Mouse (Mus musculus): ENCODE measurements around the gene Ralbp1.

The Ralbp1 gene

DNA sequence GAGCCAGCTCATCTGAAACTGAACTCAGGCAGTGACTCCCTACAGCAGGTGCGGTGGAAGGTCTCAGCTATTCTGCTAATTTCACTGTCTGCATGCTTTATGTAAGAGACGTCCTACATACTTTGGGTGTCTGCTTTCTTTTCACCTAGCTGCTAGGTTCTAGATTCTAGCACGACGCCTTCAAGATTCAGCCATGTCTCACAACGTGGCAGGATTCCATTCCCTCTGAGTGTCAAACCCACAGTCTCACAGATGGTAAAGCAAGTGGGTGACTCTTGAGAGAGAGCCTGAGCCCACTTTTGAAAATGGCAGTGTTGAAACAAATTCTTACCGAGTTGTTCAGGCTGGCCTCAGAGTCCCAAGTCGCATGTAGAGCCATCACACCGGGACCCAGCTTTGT, 18.2 kb upstream of the Ralbp1 start:
- in situ Hi-C loops (cut with MboI; ENCODE audit: low pct_unique_long_range_greater_than_20kb in 1 of 2, low sequenced_read_pairs in 2 of 2, unreplicated experiment in 1 of 2): no loop called here

DNA sequence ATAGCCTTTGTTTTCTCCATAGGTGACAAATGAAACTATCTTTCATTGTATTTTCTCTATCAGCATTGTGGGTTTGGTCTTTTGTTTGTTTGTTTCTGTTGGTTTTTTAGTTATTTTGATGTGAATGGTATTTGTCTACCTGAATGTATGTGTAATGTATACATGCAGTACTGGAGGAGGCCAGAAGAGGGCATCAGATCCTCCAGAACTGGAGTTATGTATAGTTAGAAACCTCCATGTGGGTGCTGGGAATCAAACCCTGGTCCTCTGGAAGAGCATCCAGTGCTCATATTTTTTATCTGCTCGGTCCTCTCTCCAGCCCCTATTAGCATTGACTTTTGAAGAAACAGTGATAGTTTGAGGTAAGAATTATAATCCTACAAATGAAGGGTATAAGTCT, 17.4 kb upstream of the Ralbp1 start:
- in situ Hi-C loops (cut with MboI; ENCODE audit: low pct_unique_long_range_greater_than_20kb in 1 of 2, low sequenced_read_pairs in 2 of 2, unreplicated experiment in 1 of 2): no loop called here

DNA sequence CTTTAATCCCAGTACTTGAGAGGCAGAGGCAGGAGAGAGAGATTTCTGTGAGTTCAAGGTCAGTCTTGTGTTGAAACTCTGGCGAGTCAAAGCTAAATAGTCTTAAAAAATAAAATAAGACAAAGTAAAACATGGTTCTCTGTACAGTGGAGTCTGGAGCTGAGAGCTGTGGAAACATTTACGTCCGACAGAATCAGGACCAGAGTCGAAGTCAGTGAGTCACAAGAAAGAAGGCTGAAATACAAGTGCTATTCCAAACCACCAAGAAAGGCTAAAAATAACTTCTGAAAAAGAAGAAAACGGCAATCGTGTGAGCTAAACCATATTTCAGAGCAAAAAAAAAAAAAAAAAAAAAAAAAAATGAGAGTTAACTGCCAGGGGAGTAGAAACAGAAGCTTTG, 16.7 kb upstream of the Ralbp1 start:
- in situ Hi-C loops (cut with MboI; ENCODE audit: low pct_unique_long_range_greater_than_20kb in 1 of 2, low sequenced_read_pairs in 2 of 2, unreplicated experiment in 1 of 2): no loop called here

DNA sequence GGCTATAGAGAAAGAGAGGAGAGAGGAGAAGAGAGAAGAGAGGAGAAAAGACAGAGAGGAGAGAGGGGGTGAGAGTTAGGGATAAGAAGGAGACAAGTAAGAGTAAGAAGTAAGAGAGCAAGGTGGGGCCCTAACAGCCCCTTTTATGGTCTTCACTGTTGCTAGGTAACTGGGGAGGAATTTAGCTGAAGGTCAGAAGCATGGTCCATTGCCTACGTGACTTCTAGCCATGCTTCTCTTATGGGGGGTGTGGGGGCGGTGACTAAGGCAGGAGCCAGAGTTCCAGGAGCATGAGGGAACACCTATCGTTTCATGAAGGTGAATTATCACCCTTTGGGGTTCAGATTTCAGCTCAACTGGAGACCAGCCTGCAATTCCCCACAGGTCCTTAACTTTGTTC, 10.4 kb upstream of the Ralbp1 start:
- in situ Hi-C loops (cut with MboI; ENCODE audit: low pct_unique_long_range_greater_than_20kb in 1 of 2, low sequenced_read_pairs in 2 of 2, unreplicated experiment in 1 of 2): no loop called here

DNA sequence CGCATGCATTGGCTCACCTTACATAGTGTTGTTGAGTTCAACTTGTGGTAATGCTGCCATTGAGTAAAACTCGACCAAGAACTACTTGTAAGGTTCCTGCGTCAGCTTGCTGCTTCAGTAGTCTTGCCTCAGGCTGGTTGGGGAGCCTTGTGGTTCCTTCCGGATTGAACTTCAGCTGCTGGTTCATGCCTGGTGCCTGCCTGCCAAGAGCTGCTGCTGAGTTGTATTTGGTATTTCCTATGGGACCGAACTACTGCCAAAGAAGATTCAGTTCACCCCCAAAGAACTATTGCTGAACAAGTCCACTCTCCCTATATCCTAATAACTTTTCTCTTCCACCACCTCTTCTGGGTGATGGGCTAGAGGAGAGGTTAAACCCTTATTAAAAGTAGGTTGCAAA, 3.9 kb upstream of the Ralbp1 start:
- in situ Hi-C loops (cut with MboI; ENCODE audit: low pct_unique_long_range_greater_than_20kb in 1 of 2, low sequenced_read_pairs in 2 of 2, unreplicated experiment in 1 of 2): no loop called here

DNA sequence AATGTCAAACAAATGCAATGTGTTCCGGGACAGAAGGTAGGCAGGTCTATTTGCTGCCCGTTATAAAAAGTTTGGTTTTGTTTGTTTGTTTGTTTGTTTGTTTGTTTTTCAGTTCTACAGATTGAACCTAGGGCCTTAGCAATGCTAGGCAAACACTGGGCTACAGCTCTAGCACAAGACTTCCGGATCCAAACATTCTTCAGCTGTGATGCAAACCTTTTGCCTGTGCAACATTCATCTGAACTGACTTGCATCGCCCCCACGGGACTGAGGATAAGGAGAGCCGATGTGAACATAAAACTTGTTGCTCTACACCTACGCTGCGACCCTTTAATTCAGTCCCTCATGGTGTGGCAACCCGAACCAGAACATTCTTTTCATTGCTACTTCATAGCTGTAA, 973 bp upstream of the Ralbp1 start:
- in situ Hi-C loops (cut with MboI; ENCODE audit: low pct_unique_long_range_greater_than_20kb in 1 of 2, low sequenced_read_pairs in 2 of 2, unreplicated experiment in 1 of 2): no loop called here

DNA sequence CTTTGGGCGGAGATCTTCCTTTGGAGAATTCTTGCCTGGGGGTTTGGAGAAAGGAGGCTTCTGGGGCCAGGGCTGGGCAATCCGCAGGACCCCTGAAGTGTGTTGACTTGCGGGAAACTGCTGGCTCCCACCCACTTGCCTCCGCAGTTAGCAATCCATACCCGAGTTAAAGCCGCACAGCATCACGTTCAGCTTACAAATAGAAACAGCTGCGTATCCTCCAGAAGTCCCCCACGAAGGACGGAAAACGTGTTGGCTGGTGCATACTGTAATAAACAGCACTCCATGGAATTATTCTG, 251 bp downstream of the Ralbp1 start:
- in situ Hi-C loops (cut with MboI; ENCODE audit: low pct_unique_long_range_greater_than_20kb in 1 of 2, low sequenced_read_pairs in 2 of 2, unreplicated experiment in 1 of 2): no loop called here

DNA sequence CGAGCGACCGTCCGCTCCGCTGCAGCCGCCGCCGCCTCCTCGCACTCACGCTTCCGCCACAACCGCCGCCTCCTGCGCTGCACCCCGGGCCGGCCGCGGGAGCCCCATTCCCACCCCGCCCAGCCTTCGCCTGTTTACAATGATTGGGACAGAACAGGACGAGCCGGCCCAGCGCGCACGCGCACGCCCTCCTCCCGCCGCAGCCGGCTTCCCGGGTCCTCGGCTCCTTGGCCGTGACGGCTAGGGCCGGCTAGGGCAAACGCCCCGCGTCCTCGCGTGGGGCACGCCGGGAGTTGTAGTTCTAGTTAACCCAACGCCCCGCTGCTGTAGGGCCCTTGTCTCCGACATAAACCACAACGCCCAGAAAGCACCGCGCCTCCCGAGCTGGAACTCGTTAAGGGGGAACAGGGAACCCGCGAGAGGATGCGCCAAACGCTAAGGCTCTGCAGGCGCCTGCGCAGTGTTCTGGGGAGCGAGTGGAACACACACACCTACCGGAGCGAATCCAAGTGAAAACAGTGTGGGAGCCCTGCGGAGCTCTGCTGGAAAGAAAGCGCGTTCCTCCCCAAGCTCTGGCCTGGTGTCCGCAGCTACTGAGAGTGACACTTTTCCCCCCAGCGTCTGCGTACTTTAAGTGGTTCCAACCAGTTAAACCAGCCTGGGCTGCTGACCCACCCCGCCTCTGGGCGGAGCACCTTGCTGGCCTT, 754 bp downstream of the Ralbp1 start:
- in situ Hi-C loops (cut with MboI; ENCODE audit: low pct_unique_long_range_greater_than_20kb in 1 of 2, low sequenced_read_pairs in 2 of 2, unreplicated experiment in 1 of 2): no loop called here

DNA sequence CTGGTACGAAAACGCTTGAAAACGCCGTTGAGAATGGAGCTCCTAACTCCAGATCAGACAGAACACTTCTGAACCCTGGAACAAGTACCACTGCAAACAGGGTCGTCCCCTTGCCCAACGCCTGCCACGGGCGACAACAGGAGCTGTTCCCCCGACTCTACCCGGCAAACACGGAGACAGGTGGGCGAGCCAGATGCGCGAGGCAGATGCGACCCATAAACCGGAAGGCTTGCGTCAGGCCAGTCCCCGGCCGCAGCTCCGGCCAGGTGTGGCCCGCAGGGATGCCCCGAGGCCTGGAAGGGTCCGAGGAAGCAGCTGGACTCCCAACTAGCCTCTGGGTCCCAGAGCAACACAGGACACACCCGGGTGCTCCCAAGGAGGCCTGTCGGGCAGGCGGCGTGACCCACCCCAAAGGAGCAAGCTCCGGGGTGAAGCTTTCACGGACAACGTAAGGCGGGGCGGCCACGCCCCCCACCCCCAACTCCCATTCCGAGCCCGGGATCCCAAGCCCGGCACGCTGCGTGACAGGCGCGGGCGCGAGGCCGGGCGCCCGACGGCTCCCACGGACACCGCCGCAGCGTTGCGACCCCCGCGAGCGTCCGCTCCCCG, 1.4 kb downstream of the Ralbp1 start:
- in situ Hi-C loops (cut with MboI; ENCODE audit: low pct_unique_long_range_greater_than_20kb in 1 of 2, low sequenced_read_pairs in 2 of 2, unreplicated experiment in 1 of 2): no loop called here

DNA sequence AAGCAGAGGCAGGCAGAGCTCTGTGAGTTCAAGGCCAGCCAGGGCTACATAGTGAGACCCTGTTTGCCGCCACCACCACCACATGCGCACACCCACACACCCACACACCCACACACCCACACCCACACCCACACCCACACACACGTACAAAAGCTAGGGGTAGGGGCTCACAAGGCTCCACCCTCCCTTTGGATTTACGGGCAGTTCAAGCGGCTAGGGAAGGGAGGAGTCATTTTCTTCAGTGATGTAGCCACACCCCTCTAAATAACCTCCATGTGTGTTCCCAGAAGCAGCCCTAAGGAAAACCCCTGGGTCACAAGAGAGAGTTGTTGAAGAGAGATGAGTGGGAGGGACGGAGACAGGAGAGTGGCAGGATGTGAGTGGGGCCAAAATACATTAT, 8.6 kb downstream of the Ralbp1 start:
- in situ Hi-C loops (cut with MboI; ENCODE audit: low pct_unique_long_range_greater_than_20kb in 1 of 2, low sequenced_read_pairs in 2 of 2, unreplicated experiment in 1 of 2): no loop called here

DNA sequence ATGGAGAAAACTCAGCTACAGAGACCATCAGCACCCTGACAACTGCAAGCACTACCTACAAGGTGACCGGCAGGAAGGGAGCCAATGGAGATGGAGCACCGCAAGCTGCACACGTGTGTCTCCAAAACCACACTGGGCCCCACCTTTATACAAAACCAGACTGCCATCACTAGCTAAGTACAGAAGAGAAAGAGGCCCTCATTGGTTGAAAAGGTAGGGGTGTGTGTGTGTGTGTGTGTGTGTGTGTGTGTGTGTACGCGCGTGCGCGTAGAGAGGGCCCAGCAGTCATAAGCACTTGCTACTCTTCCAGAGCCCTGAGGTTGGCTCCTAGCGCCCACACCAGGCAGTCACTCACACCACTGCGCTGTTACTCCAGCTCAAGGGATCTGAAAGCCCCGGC, 11.8 kb downstream of the Ralbp1 start:
- in situ Hi-C loops (cut with MboI; ENCODE audit: low pct_unique_long_range_greater_than_20kb in 1 of 2, low sequenced_read_pairs in 2 of 2, unreplicated experiment in 1 of 2): no loop called here

DNA sequence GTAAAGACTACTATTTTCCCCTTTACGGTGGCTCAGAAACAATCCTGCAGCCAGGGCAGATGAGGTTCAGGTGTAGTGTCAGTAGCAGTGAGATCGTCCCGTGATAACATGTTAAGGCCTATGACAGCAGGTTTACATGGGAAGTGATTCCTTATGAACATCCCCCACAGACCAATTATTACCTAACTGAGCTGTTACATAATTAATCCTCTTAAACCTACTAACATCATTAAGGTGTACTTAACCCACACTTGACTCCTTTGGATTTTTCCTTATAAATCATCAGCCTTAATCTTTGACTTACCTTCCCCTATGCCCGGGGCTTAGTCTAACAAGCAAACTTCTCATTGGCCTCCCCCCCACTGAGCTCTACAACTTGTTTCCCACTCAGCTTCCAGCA, 12.4 kb downstream of the Ralbp1 start:
- in situ Hi-C loops (cut with MboI; ENCODE audit: low pct_unique_long_range_greater_than_20kb in 1 of 2, low sequenced_read_pairs in 2 of 2, unreplicated experiment in 1 of 2): no loop called here

DNA sequence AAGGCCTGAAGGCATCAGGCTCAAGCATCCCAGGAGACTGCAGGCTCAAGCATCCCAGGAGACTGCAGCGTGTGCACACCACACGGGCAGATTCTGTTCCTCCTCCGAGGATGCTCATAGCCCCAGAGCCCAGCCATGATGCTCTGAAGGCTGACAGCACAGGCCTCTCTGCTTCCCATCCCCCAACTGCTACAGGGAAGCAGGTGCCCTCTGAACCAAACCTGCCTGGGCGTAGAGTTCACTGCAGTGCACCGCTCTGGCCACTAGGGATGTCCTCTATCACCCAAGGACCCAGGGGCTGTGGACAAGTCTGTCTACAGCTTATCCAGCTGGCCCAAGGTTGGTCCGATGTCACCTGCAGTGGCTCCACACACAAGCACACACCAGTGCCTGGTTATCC, 12.9 kb downstream of the Ralbp1 start:
- in situ Hi-C loops (cut with MboI; ENCODE audit: low pct_unique_long_range_greater_than_20kb in 1 of 2, low sequenced_read_pairs in 2 of 2, unreplicated experiment in 1 of 2): no loop called here

DNA sequence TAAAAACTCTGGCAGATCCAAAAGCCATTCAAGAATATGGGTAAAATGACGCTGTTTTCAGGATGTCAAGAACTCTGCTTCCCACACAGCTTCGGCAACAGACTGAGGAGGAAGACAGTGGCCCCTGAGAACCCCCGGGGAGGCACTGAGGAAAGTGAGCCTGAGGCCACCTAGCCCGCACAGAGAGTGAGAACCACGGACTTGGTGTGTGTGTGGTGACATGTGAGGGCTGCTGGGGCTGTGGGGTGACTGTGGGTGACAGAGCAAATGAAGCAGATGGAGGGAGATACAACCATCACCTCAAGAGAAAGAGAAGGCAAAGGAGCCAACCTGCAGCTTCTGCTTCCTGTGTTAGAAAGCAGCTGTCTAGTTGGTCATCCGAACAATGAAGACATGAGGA, 13.5 kb downstream of the Ralbp1 start:
- in situ Hi-C loops (cut with MboI; ENCODE audit: low pct_unique_long_range_greater_than_20kb in 1 of 2, low sequenced_read_pairs in 2 of 2, unreplicated experiment in 1 of 2): no loop called here

DNA sequence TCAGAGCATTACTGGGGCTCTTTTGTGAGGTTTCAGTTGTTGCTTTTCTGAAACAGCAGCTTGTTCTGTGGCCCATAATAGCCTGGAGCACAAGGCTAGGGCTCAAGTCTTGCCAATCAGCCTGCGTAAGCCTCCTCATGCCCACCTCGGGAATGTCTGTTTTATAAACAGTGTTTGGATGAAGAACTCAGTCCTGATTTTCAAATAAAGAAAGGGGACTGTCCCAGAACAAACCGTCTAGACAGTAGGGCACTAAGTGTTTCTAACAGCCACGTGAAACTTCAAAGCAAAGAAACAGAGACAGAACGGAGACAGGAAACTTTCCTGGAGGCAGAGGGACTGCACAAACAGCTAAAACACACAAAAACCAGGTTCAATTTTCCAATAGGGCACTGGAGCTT, 14.0 kb downstream of the Ralbp1 start:
- in situ Hi-C loops (cut with MboI; ENCODE audit: low pct_unique_long_range_greater_than_20kb in 1 of 2, low sequenced_read_pairs in 2 of 2, unreplicated experiment in 1 of 2): no loop called here

DNA sequence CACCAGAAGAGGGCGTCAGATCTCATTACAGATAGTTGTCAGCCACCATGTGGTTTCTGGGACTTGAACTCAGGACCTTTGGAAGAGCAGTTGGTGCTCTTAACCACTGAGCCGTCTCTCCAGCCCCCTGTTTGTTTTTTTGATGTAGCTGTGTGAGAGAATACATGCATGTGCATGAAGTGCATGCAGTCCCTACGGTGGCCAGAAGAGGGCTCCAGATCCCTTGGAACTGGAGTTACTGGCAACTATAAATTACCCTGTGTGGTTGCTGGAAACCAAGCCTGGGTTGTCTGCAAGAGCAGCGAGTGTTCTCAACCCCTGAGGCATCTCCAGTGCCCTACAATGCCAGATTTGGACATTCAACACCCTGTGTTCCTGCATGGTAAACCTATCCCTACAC, 15.5 kb downstream of the Ralbp1 start:
- in situ Hi-C loops (cut with MboI; ENCODE audit: low pct_unique_long_range_greater_than_20kb in 1 of 2, low sequenced_read_pairs in 2 of 2, unreplicated experiment in 1 of 2): no loop called here

DNA sequence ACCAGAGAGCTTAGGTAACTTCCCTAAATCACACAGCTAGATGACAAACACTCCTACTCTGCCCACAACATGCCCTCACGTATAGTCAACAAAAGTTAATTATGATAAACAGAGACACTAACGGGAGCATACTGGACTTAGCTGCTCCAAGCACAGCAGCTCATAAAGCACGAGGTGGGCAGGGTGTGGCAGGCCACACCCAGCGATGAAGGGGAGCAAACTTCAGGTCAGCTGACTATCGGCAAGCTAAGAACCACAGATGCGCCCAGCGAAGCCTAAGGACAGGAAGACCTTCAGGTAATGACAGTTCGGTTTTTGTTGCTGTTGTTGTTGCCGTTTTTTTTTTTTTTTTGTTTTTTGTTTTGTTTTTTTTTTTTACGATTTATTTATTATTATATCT, 15.9 kb downstream of the Ralbp1 start:
- in situ Hi-C loops (cut with MboI; ENCODE audit: low pct_unique_long_range_greater_than_20kb in 1 of 2, low sequenced_read_pairs in 2 of 2, unreplicated experiment in 1 of 2): no loop called here

DNA sequence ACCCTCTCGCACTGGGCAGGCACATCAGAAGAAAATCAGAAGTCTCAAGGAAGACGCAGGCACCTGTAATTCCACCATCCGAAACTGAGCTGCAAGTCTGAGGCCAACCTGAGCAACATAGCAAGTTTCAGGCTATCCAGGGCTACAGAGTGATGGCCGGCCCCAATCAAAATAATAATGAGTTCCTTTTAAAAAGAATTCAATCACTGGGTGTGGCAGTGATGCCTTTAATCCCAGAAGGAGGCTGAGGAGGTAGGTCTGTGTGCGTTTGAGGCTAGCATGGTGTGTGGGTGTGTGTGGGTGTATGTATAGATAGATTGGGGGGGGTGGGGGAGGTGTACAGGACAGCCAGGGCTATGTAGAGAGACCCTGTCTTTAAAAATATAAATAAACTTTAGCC, 17.6 kb downstream of the Ralbp1 start:
- in situ Hi-C loops (cut with MboI; ENCODE audit: low pct_unique_long_range_greater_than_20kb in 1 of 2, low sequenced_read_pairs in 2 of 2, unreplicated experiment in 1 of 2): no loop called here

DNA sequence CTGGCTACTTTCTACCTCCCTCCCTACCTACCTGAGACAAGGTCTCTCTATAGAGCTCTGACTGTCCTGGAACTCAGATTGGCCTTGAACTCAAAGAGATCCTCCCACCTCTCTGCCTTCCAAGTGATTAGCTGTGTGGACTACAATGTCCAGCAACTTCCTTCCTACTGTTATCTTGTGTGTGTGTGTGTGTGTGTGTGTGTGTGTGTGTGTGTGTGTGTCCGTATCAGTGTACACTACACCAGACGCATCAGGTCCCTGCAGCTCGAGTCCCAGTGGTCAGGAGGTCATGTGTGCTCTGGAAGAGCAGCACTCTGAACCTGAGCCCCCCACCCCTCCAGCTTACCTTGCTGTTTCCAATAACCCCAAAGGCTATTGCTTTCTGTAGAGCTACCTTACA, 19.4 kb downstream of the Ralbp1 start:
- in situ Hi-C loops (cut with MboI; ENCODE audit: low pct_unique_long_range_greater_than_20kb in 1 of 2, low sequenced_read_pairs in 2 of 2, unreplicated experiment in 1 of 2): no loop called here

DNA sequence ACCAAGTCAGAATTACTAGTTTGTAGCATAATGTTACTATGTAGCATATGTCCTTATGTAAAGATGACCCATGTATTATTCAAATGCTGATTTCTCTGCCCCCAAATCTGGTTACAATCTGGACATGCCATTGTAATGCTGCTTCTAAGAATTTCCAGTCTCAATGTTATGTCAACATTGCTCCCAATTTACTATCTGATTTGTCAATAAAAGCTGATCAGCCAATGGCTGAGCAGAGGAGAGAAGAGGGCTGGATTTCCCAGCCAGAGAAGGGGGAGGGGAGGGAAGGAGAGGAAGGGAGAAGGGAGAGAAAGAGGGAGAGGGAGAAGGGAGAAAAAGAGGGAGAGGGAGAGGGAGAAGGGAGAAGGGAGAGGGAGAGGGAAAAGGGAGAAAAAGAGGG, 20.3 kb downstream of the Ralbp1 start:
- in situ Hi-C loops (cut with MboI; ENCODE audit: low pct_unique_long_range_greater_than_20kb in 1 of 2, low sequenced_read_pairs in 2 of 2, unreplicated experiment in 1 of 2): no loop called here

DNA sequence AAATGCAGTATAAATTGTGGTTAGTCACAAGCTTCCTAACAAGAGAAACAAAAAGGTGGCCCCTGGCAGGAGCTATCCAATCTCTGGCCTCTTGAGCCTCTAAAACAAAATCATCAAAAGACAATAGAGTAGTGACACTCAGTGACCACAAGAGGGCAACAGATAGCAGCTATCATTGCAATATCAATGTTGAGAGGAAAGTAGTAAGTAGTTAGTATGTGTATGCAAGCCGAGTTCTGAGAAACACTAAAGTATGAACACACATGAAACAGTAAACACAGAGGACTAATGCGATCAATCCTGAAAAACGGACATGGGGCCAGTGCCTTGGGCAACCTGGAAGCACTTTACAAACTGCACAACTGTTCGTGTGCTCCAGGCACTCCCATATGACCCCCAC, 20.9 kb downstream of the Ralbp1 start:
- in situ Hi-C loops (cut with MboI; ENCODE audit: low pct_unique_long_range_greater_than_20kb in 1 of 2, low sequenced_read_pairs in 2 of 2, unreplicated experiment in 1 of 2): no loop called here
